Mouse (Mus musculus): ENCODE data around the gene Naa25.

DNA sequence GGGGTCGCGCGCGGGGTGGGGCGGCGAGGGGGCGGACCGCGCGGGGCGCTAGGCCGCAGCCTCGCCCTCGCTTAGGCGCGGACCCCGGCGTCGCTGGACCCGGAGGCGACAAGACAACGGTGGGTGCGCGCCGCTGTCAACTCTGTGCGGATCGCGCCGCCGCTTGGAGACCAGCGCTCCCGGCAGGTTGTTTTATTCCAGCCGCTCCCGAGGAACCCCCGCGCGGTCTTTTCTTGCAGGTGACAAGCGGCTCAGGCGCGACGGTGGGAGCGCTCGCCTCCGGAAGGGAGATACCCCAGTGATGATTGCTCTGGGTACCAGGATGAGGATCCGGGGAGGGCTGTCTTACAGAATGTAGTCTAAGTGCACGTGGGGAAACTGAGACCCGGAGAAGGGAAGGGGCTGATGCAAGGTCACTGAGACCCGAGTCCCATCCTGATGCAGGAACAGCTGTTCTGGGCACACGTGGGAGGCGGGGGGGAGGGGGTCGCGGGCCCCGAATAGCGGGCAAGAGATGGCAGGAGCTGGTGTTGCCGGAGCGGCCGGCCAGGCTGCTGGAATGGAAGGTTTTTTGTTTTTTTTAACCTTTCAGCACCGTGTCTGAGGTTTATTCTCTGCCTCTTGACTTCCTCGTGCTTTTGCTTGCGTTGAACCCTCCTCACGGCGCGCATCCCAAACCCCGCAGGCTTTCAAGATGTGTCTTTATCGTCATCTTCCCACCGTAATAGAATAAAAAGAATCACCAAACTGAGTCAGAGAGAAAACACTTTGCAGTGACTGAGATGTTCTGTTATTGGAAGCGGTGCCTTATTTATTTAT lies 619 bp downstream of the Naa25 start:
- TF ChIP-seq CTCF (IDR thresholded peaks at IDR 0.05; ENCODE audit: borderline replicate concordance, control insufficient read depth, extremely low read depth, insufficient read depth, low read length, poor library complexity): no peak
- no peak for TF ChIP-seq POLR2A (IDR thresholded peaks at IDR 0.05; ENCODE audit: control insufficient read depth, extremely low read depth, insufficient read depth, low read length, poor library complexity)
